Mouse (Mus musculus) hindbrain, embryonic 10.5 days (tissue): ENCODE measurements around the gene Gm26566. TPM values are rescaled to one million over a fixed set of nuclear protein-coding genes. Genes with fewer than 3 reads are reported as not detected.

ENCODE experiments used
- polyA plus RNA-seq: library from polyadenylated mRNA; unstranded; fragments of >200 nt; fragmentation: Nextera tagmentation; extraction: Ambion mirVana; gene quantifications from 2 replicates; pipeline ENCODE4 v1.2.1, GENCODE M21; 2016

The Gm26566 gene
- polyA plus RNA-seq, 1 experiment from 2014 or later, result 0.68 TPM

Other genes with a start within 250 kb of the Gm26566 start
- gene Ifnb1, start 199.0 kb upstream of the Gm26566 start, polyA plus RNA-seq, result not detected in 2 replicates
- gene Ifna15, start 163.6 kb upstream of the Gm26566 start, polyA plus RNA-seq, result not detected in 2 replicates
- gene Ifna14, start 150.0 kb upstream of the Gm26566 start, polyA plus RNA-seq, result not detected in 2 replicates
- gene Ifna9, start 129.4 kb upstream of the Gm26566 start, polyA plus RNA-seq, result not detected in 2 replicates
- not detected in 2 replicates for gene Ifna12, start 118.4 kb upstream of the Gm26566 start, polyA plus RNA-seq
- not detected in 2 replicates for gene C87499, start 87.4 kb upstream of the Gm26566 start, polyA plus RNA-seq
- not detected in 2 replicates for gene Ifna13, start 77.3 kb upstream of the Gm26566 start, polyA plus RNA-seq
- not detected in 2 replicates for gene Ifna16, start 44.9 kb upstream of the Gm26566 start, polyA plus RNA-seq
- gene Ifna2, start 37.9 kb upstream of the Gm26566 start, polyA plus RNA-seq, result not detected in 2 replicates
- not detected in 2 replicates for gene Ifnab, start 30.4 kb upstream of the Gm26566 start, polyA plus RNA-seq
- 74.4 and 90.5 TPM in 2 replicates for gene Klhl9, start 660 bp downstream of the Gm26566 start, polyA plus RNA-seq
- gene Gm13271, start 33.1 kb downstream of the Gm26566 start, polyA plus RNA-seq, result not detected in 2 replicates
- gene Gm13283, start 38.3 kb downstream of the Gm26566 start, polyA plus RNA-seq, result 0.34 TPM in 1 of 2 replicates, not detected in the other
- 0.22 TPM in 1 of 2 replicates, not detected in the other for gene Gm13290, start 52.0 kb downstream of the Gm26566 start, polyA plus RNA-seq
- not detected in 2 replicates for gene Gm13289, start 55.1 kb downstream of the Gm26566 start, polyA plus RNA-seq
- gene Gm13272, start 58.0 kb downstream of the Gm26566 start, polyA plus RNA-seq, result not detected in 2 replicates
- 0.31 TPM in 1 of 2 replicates, not detected in the other for gene Ifnz, start 60.3 kb downstream of the Gm26566 start, polyA plus RNA-seq
- gene Gm13276, start 63.9 kb downstream of the Gm26566 start, polyA plus RNA-seq, result not detected in 2 replicates
- not detected in 2 replicates for gene Gm13277, start 66.8 kb downstream of the Gm26566 start, polyA plus RNA-seq
- gene Gm13278, start 69.7 kb downstream of the Gm26566 start, polyA plus RNA-seq, result not detected in 2 replicates
- gene Gm13275, start 72.7 kb downstream of the Gm26566 start, polyA plus RNA-seq, result not detected in 2 replicates
- gene Gm13279, start 75.6 kb downstream of the Gm26566 start, polyA plus RNA-seq, result not detected in 2 replicates
- gene Gm13285, start 77.9 kb downstream of the Gm26566 start, polyA plus RNA-seq, result 0.10 and 0.40 TPM in 2 replicates
- gene Gm13287, start 81.4 kb downstream of the Gm26566 start, polyA plus RNA-seq, result not detected in 2 replicates
- not detected in 2 replicates for gene Gm13288, start 83.7 kb downstream of the Gm26566 start, polyA plus RNA-seq
- gene Ifna7, start 94.4 kb downstream of the Gm26566 start, polyA plus RNA-seq, result not detected in 2 replicates
- gene Ifna11, start 98.2 kb downstream of the Gm26566 start, polyA plus RNA-seq, result not detected in 2 replicates
- gene Ifna6, start 105.6 kb downstream of the Gm26566 start, polyA plus RNA-seq, result not detected in 2 replicates
- gene Ifna5, start 113.7 kb downstream of the Gm26566 start, polyA plus RNA-seq, result not detected in 2 replicates
- gene Ifna4, start 120.1 kb downstream of the Gm26566 start, polyA plus RNA-seq, result not detected in 2 replicates
- not detected in 2 replicates for gene Ifna1, start 128.3 kb downstream of the Gm26566 start, polyA plus RNA-seq
- not detected in 2 replicates for gene Ifne, start 158.4 kb downstream of the Gm26566 start, polyA plus RNA-seq